Mouse (Mus musculus) embryonic facial prominence, embryonic 10.5 days (tissue): ENCODE data around the gene Nr1h4. TPM values are rescaled to one million over a fixed set of nuclear protein-coding genes. Genes with fewer than 3 reads are reported as not detected.
"Not testable (repeated sequence)": the region's sequence is repeated elsewhere in the genome, so short reads cannot be mapped to it uniquely, and the experiment has no call there.

Experiments
- DNase-seq: peaks from one replicate; pipeline ENCODE4 v3.0.0-alpha.2; 2017; ENCODE audit warnings: low spot score
- H3K27ac ChIP-seq: fragments of 300-500 bp; sonication (generic); replicated peaks from 2 replicates; pipeline ENCODE4 v1.5.1; 2016; ENCODE audit warnings: mild to moderate bottlenecking
- H3K27me3 ChIP-seq: fragments of 300-500 bp; sonication (generic); replicated peaks from 2 replicates; pipeline ENCODE4 v1.6.1; 2016; ENCODE audit warnings: low read depth, mild to moderate bottlenecking; ENCODE audit not compliant: poor library complexity, severe bottlenecking
- H3K36me3 ChIP-seq: fragments of 300-500 bp; sonication (generic); replicated peaks from 2 replicates; pipeline ENCODE4 v1.6.1; 2016; ENCODE audit warnings: mild to moderate bottlenecking, moderate library complexity
- H3K4me1 ChIP-seq: fragments of 300-500 bp; sonication (generic); 2 replicates; pipeline ENCODE4 v1.6.1; 2016
- H3K4me3 ChIP-seq: fragments of 300-500 bp; sonication (generic); 2 replicates; pipeline ENCODE4 v1.5.1; 2016; ENCODE audit warnings: mild to moderate bottlenecking, moderate library complexity
- H3K9me3 ChIP-seq: fragments of 300-500 bp; sonication (generic); 2 replicates; pipeline ENCODE4 v1.6.1; 2016; ENCODE audit warnings: mild to moderate bottlenecking
- WGBS: fragments of 180-500 bp; shearing (Covaris S2); methylation state at CpG from one replicate; pipeline ENCODE4 v1.1.7; 2016; 5-methylcytosine and 5-hydroxymethylcytosine counted together
- polyA plus RNA-seq: library from polyadenylated mRNA; unstranded; fragments of >200 nt; fragmentation: Nextera tagmentation; extraction: Ambion mirVana; gene quantifications from 2 replicates; pipeline ENCODE4 v1.2.1, GENCODE M21; 2016

The Nr1h4 gene
- not detected in 2 replicates for polyA plus RNA-seq

GRCm38 (mm10) chr10:89532929-89533727 is at the start of gene Nr1h4:
Gene Nr1h4, minus strand, starts transcription at chr10:89533585.
- H3K4me1 ChIP-seq: no peaks in the 10 kb centered on the region
- WGBS: 87% methylated on average over 17 of the region's 17 CpGs
- DNase-seq: no peak

GRCm38 (mm10) chr10:89578801-89579200 is 45.4 kb upstream of the Nr1h4 start:
- DNase-seq: no peak
- Histone ChIP-seq H3K27me3 (no peaks in the 10 kb centered on the region), H3K4me1 (no peaks in the 10 kb centered on the region), H3K36me3 (no peaks in the 10 kb centered on the region), H3K9me3 (no peaks in the 10 kb centered on the region), H3K27ac (no peak overlapping the region), H3K4me3 (no peak overlapping the region)
- WGBS: 93% methylated on average over 4 of the region's 4 CpGs

More at GRCm38 (mm10) chr10:89532929-89533727, at the start of gene Nr1h4:
- no peak within 1 kb of the TSS for H3K27ac ChIP-seq
- H3K9me3 ChIP-seq: no peaks in the 10 kb centered on the region
- H3K36me3 ChIP-seq: no peaks in the 10 kb centered on the region
- no peak within 1 kb of the TSS for H3K4me3 ChIP-seq
- no peaks in the 10 kb centered on the region for H3K27me3 ChIP-seq

GRCm38 (mm10) chr10:89577666-89578065 is 44.3 kb upstream of the Nr1h4 start:
- no peaks in the 10 kb centered on the region for H3K36me3 ChIP-seq
- H3K4me1 ChIP-seq: no peaks in the 10 kb centered on the region
- H3K4me3 ChIP-seq: no peak overlapping the region
- no peak overlapping the region for H3K27ac ChIP-seq
- H3K27me3 ChIP-seq: no peaks in the 10 kb centered on the region
- H3K9me3 ChIP-seq: no peaks in the 10 kb centered on the region
- WGBS: 85% methylated on average over 3 of the region's 3 CpGs
- DNase-seq: no peak

GRCm38 (mm10) chr10:89573421-89573820 is 40.0 kb upstream of the Nr1h4 start:
- Histone ChIP-seq H3K4me3 (no peak overlapping the region), H3K9me3 (no peaks in the 10 kb centered on the region), H3K36me3 (no peaks in the 10 kb centered on the region), H3K4me1 (no peaks in the 10 kb centered on the region), H3K27ac (no peak overlapping the region), H3K27me3 (no peaks in the 10 kb centered on the region)
- no peak for DNase-seq
- 89% methylated on average over 3 of the region's 3 CpGs for WGBS

GRCm38 (mm10) chr10:89572946-89573345 is 39.6 kb upstream of the Nr1h4 start:
- H3K27me3 ChIP-seq: no peaks in the 10 kb centered on the region
- no peak for DNase-seq
- WGBS: 89% methylated on average over 6 of the region's 6 CpGs

GRCm38 (mm10) chr10:89567391-89567790 is 34.0 kb upstream of the Nr1h4 start:
- H3K27me3 ChIP-seq: no peaks in the 10 kb centered on the region
- no peak for DNase-seq
- no peaks in the 10 kb centered on the region for H3K9me3 ChIP-seq
- no peaks in the 10 kb centered on the region for H3K4me1 ChIP-seq
- H3K4me3 ChIP-seq: no peak overlapping the region
- H3K36me3 ChIP-seq: no peaks in the 10 kb centered on the region
- H3K27ac ChIP-seq: no peak overlapping the region
- WGBS: 90% methylated on average over 2 of the region's 2 CpGs

More at GRCm38 (mm10) chr10:89572946-89573345, 39.6 kb upstream of the Nr1h4 start:
- H3K36me3 ChIP-seq: no peaks in the 10 kb centered on the region
- H3K27ac ChIP-seq: no peak overlapping the region
- H3K4me3 ChIP-seq: no peak overlapping the region
- H3K9me3 ChIP-seq: no peaks in the 10 kb centered on the region
- no peaks in the 10 kb centered on the region for H3K4me1 ChIP-seq

- Histone ChIP-seq H3K4me1 (no peaks in the 10 kb centered on the region), H3K27ac (no peak overlapping the region), H3K36me3 (no peaks in the 10 kb centered on the region), H3K4me3 (no peak overlapping the region), H3K27me3 (no peaks in the 10 kb centered on the region), H3K9me3 (no peaks in the 10 kb centered on the region)
- no peak for DNase-seq
- 84% methylated on average over 9 of the region's 9 CpGs for WGBS
Observed at GRCm38 (mm10) chr10:89565301-89566022, 32.1 kb upstream of the Nr1h4 start.

GRCm38 (mm10) chr10:89562113-89562512 is 28.7 kb upstream of the Nr1h4 start:
- Histone ChIP-seq H3K4me3 (no peak overlapping the region), H3K4me1 (no peaks in the 10 kb centered on the region), H3K36me3 (no peaks in the 10 kb centered on the region), H3K27ac (no peak overlapping the region), H3K9me3 (no peaks in the 10 kb centered on the region), H3K27me3 (no peaks in the 10 kb centered on the region)
- WGBS: 89% methylated on average over 6 of the region's 6 CpGs
- DNase-seq: no peak

GRCm38 (mm10) chr10:89559351-89559750 is 26.0 kb upstream of the Nr1h4 start:
- no peaks in the 10 kb centered on the region for H3K27me3 ChIP-seq
- H3K36me3 ChIP-seq: no peaks in the 10 kb centered on the region
- H3K4me3 ChIP-seq: no peak overlapping the region
- 79% methylated on average over 3 of the region's 3 CpGs for WGBS
- H3K9me3 ChIP-seq: no peaks in the 10 kb centered on the region
- H3K27ac ChIP-seq: no peak overlapping the region
- DNase-seq: no peak
- H3K4me1 ChIP-seq: no peaks in the 10 kb centered on the region

- H3K4me1 ChIP-seq, H3K36me3 ChIP-seq, DNase-seq, H3K9me3 ChIP-seq, H3K27ac ChIP-seq, H3K27me3 ChIP-seq, H3K4me3 ChIP-seq: not testable (repeated sequence)
- 92% methylated on average over 13 of the region's 13 CpGs for WGBS
Observed at GRCm38 (mm10) chr10:89554885-89555284, 21.5 kb upstream of the Nr1h4 start.

GRCm38 (mm10) chr10:89553855-89554254 is 20.5 kb upstream of the Nr1h4 start:
- H3K27ac ChIP-seq, H3K4me1 ChIP-seq, H3K27me3 ChIP-seq, DNase-seq, H3K36me3 ChIP-seq, H3K4me3 ChIP-seq, H3K9me3 ChIP-seq: not testable (repeated sequence)
- 89% methylated on average over 7 of the region's 7 CpGs for WGBS

GRCm38 (mm10) chr10:89553015-89553414 is 19.6 kb upstream of the Nr1h4 start:
- Histone ChIP-seq H3K27me3 (no peaks in the 10 kb centered on the region), H3K27ac (no peak overlapping the region), H3K9me3 (no peaks in the 10 kb centered on the region), H3K4me3 (no peak overlapping the region), H3K36me3 (no peaks in the 10 kb centered on the region), H3K4me1 (no peaks in the 10 kb centered on the region)
- DNase-seq: no peak
- 81% methylated on average over 5 of the region's 5 CpGs for WGBS

GRCm38 (mm10) chr10:89551657-89552056 is 18.3 kb upstream of the Nr1h4 start:
- Histone ChIP-seq H3K4me3 (no peak overlapping the region), H3K36me3 (no peaks in the 10 kb centered on the region), H3K4me1 (no peaks in the 10 kb centered on the region), H3K27ac (no peak overlapping the region), H3K27me3 (no peaks in the 10 kb centered on the region), H3K9me3 (no peaks in the 10 kb centered on the region)
- WGBS: 92% methylated on average over 4 of the region's 4 CpGs
- DNase-seq: no peak
